Mouse (Mus musculus) c-Kit-negative CD71-positive TER-119-positive erythroid progenitor cells, embryonic 14.5 days (primary cell): ENCODE data around the gene Smyd1.

Experiments used
- DNase-seq: peaks from one replicate; pipeline ENCODE4 v3.0.0-alpha.2; 2013; ENCODE audit warnings: low read depth, low spot score

The Smyd1 gene

DNA sequence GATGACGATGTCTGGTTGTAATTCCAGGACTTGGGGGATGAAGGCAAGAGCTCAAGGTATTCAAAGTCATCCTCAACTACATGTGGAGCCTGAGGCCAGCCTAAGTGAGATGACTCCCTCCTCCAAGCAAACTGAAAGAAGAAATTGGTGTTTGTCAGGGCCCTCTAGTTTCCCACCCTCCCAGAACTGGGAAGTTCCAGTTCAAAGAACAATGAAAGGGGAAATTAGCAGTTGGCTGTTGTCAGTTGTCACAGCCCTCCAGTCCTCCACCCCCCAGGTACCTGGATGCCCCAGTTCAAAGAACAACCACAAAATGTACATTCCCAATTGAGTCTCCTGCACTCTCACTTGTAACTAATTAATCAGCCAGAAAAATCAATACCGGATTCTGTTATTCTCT lies 113.3 kb downstream of the Smyd1 start:
- no peak for DNase-seq

DNA sequence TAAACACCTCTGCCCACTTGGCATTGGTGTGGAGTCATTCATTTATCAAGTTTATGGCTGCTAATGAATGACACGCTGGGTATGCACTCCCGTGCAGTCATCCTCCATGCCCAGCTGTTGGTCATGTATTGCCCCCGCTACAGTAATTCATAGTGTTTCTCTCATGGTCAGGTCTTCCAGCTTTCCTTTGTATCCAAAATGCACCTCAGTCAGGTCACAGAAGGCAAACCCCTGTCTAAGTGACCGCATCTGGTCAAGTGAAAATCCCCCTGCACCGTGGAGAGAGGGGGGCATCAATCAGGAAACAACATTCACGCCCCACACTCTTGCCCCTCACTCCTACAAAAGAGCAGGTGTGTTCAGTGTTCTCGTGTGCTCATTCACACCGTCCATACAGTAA lies 117.9 kb downstream of the Smyd1 start:
- DNase-seq = no peak

DNA sequence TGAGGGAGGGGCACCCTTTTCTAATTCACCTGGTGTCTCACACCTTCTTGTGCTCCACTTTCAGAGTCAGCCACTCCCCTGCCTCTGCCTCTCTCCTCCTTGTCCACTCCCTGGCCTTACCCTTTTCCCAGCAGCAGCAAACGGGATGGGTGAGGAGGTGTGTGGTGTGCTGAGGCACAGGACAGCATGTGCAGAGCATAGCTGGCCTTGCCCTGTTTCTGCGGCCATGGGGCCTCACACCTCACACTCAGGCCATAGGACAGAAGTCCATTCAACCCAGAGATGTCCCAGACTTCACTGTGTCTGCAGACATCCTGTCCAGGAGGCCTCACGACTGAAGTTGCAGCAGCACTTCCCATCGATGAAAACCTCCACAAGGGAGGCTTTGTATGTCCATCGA lies 118.4 kb downstream of the Smyd1 start:
- no peak for DNase-seq

DNA sequence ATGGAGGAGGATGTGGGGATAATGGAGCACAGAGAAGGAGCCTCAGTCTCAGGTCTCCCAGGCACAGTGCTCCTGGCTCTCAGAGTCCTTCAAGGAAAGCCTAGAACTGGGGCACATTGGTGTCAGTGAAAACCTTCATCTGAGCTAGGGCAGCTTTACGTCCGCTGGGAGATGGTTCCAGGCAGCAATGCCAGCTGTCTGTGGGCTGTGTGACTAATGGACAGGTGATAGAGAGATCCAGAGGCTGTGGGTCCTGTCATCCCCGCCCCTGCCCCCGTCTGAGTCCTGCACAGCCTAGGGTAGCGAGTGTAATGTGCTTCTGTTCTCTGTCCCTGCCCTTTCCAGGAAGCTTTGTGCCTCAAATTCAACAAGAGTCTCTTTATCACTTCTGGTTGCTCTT lies 120.1 kb downstream of the Smyd1 start:
- no peak for DNase-seq

DNA sequence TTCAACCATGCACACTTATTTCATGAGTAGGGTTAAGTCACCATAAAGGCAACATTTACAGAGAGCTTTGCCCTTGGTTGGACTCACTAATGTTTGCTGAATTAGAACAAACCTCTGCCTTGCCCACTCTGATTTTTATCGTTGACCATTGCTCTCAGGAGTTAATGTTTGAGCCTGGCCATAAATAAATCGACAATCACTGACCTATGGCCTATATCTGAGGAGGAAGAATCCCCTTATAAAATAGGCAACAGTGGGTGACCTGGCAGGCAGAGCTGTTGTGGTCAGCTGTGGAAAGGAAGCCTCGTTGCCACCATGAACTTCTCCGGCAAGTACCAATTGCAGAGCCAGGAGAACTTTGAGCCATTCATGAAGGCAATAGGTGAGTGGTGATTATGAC lies 122.4 kb downstream of the Smyd1 start, which contains the start of gene Fabp1:
Fabp1 (plus strand) TSS at position 216 of the 400 bp plus-strand sequence.
- DNase-seq = no peak

DNA sequence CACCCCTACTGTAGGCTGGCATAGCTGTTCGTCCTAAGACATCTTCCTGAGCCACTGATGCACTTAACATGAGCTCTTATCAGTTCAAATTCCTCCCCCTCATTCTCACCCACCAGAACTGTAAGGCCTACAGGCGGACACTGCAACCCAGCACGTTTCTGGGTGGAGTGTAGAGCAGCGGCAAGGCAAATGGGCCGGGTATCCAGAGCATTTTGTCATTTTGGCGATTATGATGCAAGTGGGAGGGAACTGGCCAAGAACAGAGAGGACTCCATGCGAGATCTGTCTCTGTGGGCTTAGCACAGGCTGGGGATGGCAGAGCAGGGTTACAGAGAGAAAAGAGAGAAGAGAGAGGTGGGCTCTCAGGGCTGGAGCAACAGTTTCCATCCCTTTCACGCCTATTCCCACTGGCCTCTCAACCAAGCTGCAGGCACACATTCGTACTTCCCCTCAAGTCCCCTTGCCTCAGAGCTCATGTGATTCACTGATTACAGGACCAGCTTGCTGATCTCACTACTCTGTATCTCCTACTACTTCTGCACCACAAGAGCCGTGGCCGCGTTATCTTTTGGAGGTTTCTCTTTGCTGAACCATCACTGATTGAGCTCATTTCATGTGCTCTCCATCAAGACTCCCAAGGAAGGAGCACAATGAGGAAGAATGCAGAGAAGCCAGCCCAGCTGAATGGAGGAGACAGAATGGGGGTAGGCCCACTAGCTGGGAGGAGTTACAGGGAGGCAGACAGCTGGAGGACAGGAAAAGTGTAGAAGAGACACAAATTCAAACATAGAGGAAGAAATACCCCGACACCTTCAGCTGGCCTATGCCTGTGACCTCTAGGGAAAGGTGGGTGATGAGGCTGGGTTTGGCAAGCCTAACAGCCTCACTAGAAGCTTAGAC lies 124.1 kb downstream of the Smyd1 start:
- DNase-seq = no peak

DNA sequence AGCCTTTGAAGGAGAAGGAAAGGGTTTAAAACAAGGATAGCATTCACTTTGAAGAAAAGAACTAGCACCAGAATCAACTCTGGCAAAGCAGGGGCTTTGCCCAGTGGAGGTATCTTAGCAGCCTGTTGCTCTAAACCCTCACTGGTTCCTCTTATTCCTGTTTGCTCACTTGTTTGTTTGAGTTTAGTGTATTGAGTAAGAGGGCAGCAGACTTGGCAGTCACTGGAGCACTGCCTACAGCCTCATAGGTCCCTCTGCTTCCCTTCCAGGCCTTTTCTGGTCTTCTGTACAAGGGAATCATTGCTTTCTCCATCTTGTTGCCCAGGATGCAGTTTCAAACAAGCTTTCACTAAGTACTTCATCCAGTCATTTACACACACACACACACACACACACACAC lies 125.9 kb downstream of the Smyd1 start:
- no peak for DNase-seq

DNA sequence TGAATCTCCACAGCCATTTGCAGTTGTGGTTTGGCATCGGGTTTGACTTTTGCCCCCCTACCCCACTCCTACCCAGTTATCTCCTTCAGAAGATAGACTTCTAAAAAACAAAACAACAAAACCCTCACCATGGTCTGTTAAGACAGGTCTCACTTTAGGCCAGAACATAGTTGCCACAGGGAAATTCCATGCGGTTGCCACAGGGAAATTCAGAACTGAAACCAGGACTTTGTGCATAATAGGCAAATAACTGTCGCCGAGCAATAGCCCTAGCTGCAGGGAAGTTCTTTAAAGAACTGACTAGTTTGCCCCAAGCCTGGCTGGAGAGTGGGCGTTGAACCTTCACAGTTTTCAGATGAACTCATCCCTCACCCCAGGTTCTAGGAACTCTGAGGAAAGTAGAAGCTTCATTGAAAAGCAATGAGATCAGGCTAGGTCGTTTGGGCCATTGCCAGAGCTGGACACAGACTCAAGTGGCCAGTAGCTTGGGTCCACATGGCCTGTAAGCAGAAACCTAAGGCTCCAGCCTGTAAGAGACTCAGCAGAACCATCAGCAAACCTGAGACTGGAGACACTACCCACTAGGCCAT lies 128.8 kb downstream of the Smyd1 start:
- DNase-seq = no peak

DNA sequence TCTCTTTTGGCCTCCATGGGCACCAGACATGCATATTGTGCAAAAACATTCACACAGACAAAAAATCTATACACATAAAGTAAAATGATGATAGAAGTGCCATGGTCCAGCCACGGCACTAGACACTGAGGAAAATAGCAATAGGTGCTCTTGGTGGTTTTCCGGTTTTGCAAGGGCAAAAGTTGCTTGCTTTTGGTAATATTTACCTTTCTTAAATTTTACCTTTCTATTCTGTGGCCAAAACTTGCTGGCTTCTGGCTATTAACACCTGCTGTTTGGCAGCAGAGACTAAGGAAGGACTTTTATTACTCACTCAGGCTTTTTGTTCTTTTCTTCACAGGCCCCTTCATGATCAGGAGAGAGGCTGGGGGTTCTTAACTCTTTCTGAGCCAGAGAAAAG lies 131.5 kb downstream of the Smyd1 start:
- DNase-seq = no peak

DNA sequence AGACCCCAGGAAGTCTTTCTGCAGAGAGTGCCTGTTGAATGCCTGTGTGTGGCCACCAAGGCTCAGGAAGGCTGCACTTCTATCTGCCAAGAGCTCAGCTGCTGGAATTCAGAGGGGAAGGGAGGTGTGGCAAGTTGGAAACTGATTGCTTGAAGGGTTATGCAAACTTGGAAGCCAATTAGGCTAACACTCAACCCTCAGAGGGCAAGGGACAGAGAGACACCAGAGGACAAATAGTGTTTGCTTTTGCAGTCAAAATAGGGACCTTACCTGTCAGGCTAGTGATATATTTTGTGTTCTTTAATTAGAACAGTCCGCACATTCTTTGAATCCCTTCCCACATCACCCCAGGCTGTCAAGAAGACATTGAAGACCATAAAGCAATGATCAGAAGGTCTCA lies 132.5 kb downstream of the Smyd1 start:
- DNase-seq = no peak

DNA sequence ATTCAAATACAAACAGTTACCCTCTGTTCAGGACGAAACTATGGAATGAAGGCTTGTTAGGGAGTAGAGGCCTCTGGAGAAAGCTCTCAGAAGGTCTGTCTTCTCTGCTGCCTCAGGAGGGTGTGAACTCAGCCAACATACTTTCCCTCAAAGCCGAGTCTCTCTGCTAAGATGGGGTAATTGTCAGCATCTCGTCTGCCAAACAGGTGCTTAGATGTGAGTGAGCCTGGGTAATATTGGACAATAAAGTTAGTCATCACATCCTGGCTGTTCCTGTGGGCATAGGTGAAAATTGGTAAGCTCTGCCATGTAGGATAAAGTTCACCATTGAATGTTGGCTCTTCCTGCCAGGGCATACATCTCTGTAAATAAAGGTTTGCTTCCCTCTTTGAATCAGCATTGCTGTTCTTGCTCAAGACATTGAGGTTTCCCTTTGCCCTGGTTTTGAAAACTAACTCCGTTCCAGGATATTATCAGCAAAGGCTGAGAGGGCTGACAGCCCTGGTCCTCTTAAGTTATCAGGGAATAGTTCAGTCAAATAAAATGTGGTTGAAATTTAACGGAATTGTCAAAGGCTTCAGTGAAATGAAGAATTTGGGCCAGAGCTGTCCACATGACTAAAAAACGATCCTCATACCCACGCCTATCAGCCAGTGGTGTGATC lies 137.0 kb downstream of the Smyd1 start:
- no peak for DNase-seq

DNA sequence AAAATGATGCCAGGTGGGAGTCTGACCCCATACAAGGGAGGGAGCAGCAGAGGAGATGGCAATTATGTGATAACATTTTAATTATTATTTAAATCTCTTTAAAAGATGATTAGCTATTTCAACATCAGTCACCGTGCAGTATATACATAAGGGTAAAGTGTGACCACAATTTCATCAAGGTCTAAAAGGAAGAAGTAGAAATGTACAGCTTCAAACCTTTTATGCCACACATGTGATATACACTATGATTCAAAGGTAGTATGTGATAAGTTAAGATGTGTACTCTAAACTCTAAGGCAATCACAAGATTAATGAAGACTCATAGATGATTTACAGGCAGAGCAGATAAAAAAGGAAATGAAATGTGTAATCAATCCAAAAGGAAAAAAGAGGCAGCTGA lies 141.4 kb downstream of the Smyd1 start:
- DNase-seq = no peak

DNA sequence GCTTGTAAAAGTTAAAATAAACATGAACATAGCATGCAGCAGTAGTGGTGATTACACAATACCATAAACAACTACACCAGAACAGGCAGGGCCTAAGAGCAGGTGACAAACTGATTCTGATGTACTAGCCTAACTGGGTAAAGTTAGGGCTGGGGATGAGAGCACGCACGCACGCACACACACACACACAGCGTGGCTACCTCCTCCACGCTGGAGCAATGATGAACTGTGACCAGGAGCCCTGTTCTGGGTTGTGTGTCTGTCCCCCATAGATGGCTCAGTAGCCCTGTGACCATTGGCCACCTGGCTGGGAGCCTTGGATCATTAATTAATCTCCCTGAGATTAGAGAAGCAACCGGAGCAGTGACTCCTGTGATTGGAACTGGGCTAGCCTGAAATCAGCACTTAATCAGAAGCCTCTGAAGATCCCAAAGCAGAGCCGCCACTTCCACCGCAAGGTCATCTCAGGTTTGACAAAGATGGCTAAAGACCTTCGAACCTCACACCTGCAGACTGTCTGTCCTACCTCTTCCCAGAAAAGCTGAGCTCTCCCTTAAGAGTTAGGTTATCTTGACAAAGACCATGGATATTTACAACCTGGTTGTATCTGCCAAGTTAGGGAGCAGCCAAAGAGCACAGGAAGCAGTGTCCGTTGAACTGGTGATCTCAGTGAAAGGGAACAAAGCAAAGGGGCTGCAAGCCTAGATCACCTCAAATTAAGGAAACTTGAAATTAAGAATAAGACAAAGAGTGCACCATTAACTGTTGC lies 149.0 kb downstream of the Smyd1 start:
- DNase-seq = no peak

DNA sequence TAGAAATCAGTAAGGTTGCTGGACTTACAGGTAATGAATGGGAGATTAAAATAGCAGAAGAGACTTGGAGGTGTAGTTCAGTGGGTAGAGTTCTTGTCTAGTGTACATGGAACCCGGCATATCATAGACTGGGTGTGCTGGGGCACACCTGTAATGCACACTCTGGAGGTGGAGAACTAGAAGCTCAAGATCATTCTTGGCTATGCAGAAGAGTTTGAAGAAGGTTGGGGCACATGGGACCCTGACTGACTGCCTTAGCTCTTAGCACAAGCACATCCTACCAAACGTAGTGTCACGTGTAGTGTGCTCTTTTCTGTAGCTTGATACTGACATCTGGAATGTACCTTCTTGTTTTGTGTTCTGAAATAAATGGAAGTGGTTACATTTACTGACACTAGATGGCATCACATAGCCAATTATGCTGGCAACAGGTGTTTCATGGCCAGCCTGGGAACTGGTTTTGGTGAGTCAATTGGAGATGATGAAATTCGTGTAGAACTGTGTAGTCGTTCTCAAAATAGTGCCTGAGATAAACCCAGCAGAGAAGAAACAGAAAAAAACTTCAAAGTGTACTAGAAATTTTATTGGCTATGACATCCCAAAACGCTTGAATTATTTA lies 155.4 kb downstream of the Smyd1 start:
- no peak for DNase-seq

DNA sequence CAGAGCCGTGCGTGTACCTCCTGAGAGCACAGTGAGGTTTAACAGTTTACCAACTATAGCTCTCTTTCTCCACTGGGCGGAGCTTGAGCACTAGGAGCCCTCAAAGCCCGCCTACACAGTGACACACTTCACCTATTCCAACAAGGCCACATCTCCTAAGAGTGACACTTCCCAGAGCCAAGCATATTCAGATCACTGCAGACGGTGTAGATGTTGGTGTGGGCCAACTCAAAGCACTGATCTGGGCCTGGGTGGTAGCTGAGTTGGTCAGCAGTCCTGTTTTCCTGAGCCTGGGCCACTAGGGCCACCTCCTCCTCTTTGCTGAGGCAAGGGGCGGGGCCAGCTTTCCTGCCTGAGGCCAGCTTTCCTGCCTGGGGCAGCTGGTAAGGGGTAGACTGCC lies 157.6 kb downstream of the Smyd1 start:
- no peak for DNase-seq
